Mouse (Mus musculus) heart, embryonic 10.5 days (tissue): ENCODE measurements around the gene Tnfaip8l2. TPM values are rescaled to one million over a fixed set of nuclear protein-coding genes. Genes with fewer than 3 reads are reported as not detected.

Experiments used
- DNase-seq: peaks from one replicate; pipeline ENCODE4 v3.0.0-alpha.2; 2017; ENCODE audit warnings: low spot score
- H3K27ac ChIP-seq: fragments of 300-500 bp; sonication (generic); 2 replicates; pipeline ENCODE4 v1.5.1; 2016; ENCODE audit warnings: mild to moderate bottlenecking
- H3K27me3 ChIP-seq: fragments of 300-500 bp; sonication (generic); 2 replicates; pipeline ENCODE4 v1.6.1; 2016; ENCODE audit warnings: mild to moderate bottlenecking; ENCODE audit not compliant: poor library complexity, insufficient read depth, severe bottlenecking
- H3K36me3 ChIP-seq: fragments of 300-500 bp; sonication (generic); 2 replicates; pipeline ENCODE4 v1.6.1; 2016; ENCODE audit warnings: mild to moderate bottlenecking, moderate library complexity
- H3K4me1 ChIP-seq: fragments of 300-500 bp; sonication (generic); 2 replicates; pipeline ENCODE4 v1.6.1; 2016; ENCODE audit warnings: mild to moderate bottlenecking
- H3K4me3 ChIP-seq: fragments of 300-500 bp; sonication (generic); 2 replicates; pipeline ENCODE4 v1.5.1; 2016; ENCODE audit warnings: mild to moderate bottlenecking, moderate library complexity
- H3K9me3 ChIP-seq: fragments of 300-500 bp; sonication (generic); 2 replicates; pipeline ENCODE4 v1.6.1; 2016; ENCODE audit warnings: mild to moderate bottlenecking, moderate library complexity
- WGBS: fragments of 180-500 bp; shearing (Covaris S2); methylation state at CpG from one replicate; pipeline ENCODE4 v1.1.7; 2016; 5-methylcytosine and 5-hydroxymethylcytosine counted together
- polyA plus RNA-seq: library from polyadenylated mRNA; unstranded; fragments of >200 nt; fragmentation: Nextera tagmentation; extraction: Ambion mirVana; gene quantifications from 2 replicates; pipeline ENCODE4 v1.2.1, GENCODE M21; 2016

Gene Tnfaip8l2
- 0.21 and 1.2 TPM in 2 replicates for polyA plus RNA-seq

- Histone ChIP-seq H3K27me3 (no peaks in the 10 kb centered on the region), H3K36me3 (peaks cover 16% of the 10 kb centered on the region), H3K4me3 (no peak within 1 kb of the TSS), H3K9me3 (no peaks in the 10 kb centered on the region), H3K4me1 (peaks cover 10% of the 10 kb centered on the region), H3K27ac (no peak within 1 kb of the TSS)
- 80% methylated on average over 10 of the region's 10 CpGs for WGBS
- DNase-seq: no peak
Observed at GRCm38 (mm10) chr3:95141952-95142616, at the start of gene Tnfaip8l2. TSS of gene Tnfaip8l2 (minus strand) at chr3:95142360.

GRCm38 (mm10) chr3:95186888-95187287 lies 44.7 kb upstream of the Tnfaip8l2 start:
- Histone ChIP-seq H3K36me3 (peaks cover 80% of the 10 kb centered on the region), H3K27ac (no peak overlapping the region)
- WGBS: 87% methylated on average over 6 of the region's 6 CpGs

GRCm38 (mm10) chr3:95186100-95186499 lies 43.9 kb upstream of the Tnfaip8l2 start:
- no peaks in the 10 kb centered on the region for H3K9me3 ChIP-seq
- 88% methylated on average over 2 of the region's 2 CpGs for WGBS
- H3K36me3 ChIP-seq: peaks cover 81% of the 10 kb centered on the region
- H3K4me3 ChIP-seq: no peak overlapping the region
- no peaks in the 10 kb centered on the region for H3K4me1 ChIP-seq
- DNase-seq: no peak
- H3K27ac ChIP-seq: no peak overlapping the region
- H3K27me3 ChIP-seq: no peaks in the 10 kb centered on the region

More at GRCm38 (mm10) chr3:95186888-95187287, 44.7 kb upstream of the Tnfaip8l2 start:
- no peaks in the 10 kb centered on the region for H3K4me1 ChIP-seq
- no peaks in the 10 kb centered on the region for H3K27me3 ChIP-seq
- no peak for DNase-seq
- no peaks in the 10 kb centered on the region for H3K9me3 ChIP-seq
- H3K4me3 ChIP-seq: no peak overlapping the region

- Histone ChIP-seq H3K4me3 (no peak overlapping the region), H3K27me3 (no peaks in the 10 kb centered on the region), H3K36me3 (peaks cover 76% of the 10 kb centered on the region), H3K4me1 (no peaks in the 10 kb centered on the region), H3K9me3 (no peaks in the 10 kb centered on the region), H3K27ac (no peak overlapping the region)
- WGBS: 86% methylated on average over 9 of the region's 9 CpGs
- no peak for DNase-seq
Observed at GRCm38 (mm10) chr3:95184796-95185577, 42.8 kb upstream of the Tnfaip8l2 start.

GRCm38 (mm10) chr3:95181841-95182240 lies 39.7 kb upstream of the Tnfaip8l2 start:
- Histone ChIP-seq H3K4me3 (no peak overlapping the region), H3K4me1 (no peaks in the 10 kb centered on the region), H3K27ac (no peak overlapping the region), H3K9me3 (no peaks in the 10 kb centered on the region), H3K27me3 (no peaks in the 10 kb centered on the region), H3K36me3 (peaks cover 45% of the 10 kb centered on the region)
- DNase-seq: no peak
- 60% methylated on average over 1 of the region's 1 CpGs for WGBS

GRCm38 (mm10) chr3:95179890-95180289 lies 37.7 kb upstream of the Tnfaip8l2 start:
- 69% methylated on average over 3 of the region's 3 CpGs for WGBS
- H3K4me3 ChIP-seq: no peak overlapping the region
- no peak for DNase-seq
- H3K36me3 ChIP-seq: peaks cover 28% of the 10 kb centered on the region
- no peaks in the 10 kb centered on the region for H3K4me1 ChIP-seq
- H3K9me3 ChIP-seq: no peaks in the 10 kb centered on the region
- no peak overlapping the region for H3K27ac ChIP-seq
- H3K27me3 ChIP-seq: 0 out of 2 replicates have a peak, but pooled peaks cover 4% of the 10 kb centered on the region

GRCm38 (mm10) chr3:95178948-95179347 lies 36.8 kb upstream of the Tnfaip8l2 start:
- Histone ChIP-seq H3K4me3 (no peak overlapping the region), H3K36me3 (peaks cover 18% of the 10 kb centered on the region), H3K27me3 (peaks cover 10% of the 10 kb centered on the region), H3K27ac (no peak overlapping the region), H3K4me1 (peaks cover 3% of the 10 kb centered on the region), H3K9me3 (no peaks in the 10 kb centered on the region)
- 85% methylated on average over 5 of the region's 5 CpGs for WGBS
- no peak for DNase-seq

- Histone ChIP-seq H3K4me3 (no peak overlapping the region), H3K36me3 (peaks cover 13% of the 10 kb centered on the region; the same call in 1 of the 2 replicates), H3K9me3 (no peaks in the 10 kb centered on the region), H3K27me3 (peaks cover 24% of the 10 kb centered on the region), H3K27ac (no peak overlapping the region), H3K4me1 (peaks cover 16% of the 10 kb centered on the region)
- 65% methylated on average over 6 of the region's 6 CpGs for WGBS
- DNase-seq: no peak
Observed at GRCm38 (mm10) chr3:95177583-95177982, 35.4 kb upstream of the Tnfaip8l2 start.

GRCm38 (mm10) chr3:95176500-95176899 lies 34.3 kb upstream of the Tnfaip8l2 start:
- 63% methylated on average over 3 of the region's 3 CpGs for WGBS

GRCm38 (mm10) chr3:95174011-95174592 lies 31.9 kb upstream of the Tnfaip8l2 start:
- H3K36me3 ChIP-seq: peaks cover 42% of the 10 kb centered on the region
- H3K27me3 ChIP-seq: peaks cover 58% of the 10 kb centered on the region
- no peaks in the 10 kb centered on the region for H3K9me3 ChIP-seq
- no peak overlapping the region for H3K27ac ChIP-seq
- peak overlapping the region; percentile 58 for H3K4me3 ChIP-seq
- peak; percentile 92 for DNase-seq
- H3K4me1 ChIP-seq: peaks cover 21% of the 10 kb centered on the region
- WGBS: under 1% methylated on average over 16 of the region's 16 CpGs

More at GRCm38 (mm10) chr3:95176500-95176899, 34.3 kb upstream of the Tnfaip8l2 start:
- no peak for DNase-seq
- H3K27ac ChIP-seq: no peak overlapping the region
- H3K27me3 ChIP-seq: peaks cover 35% of the 10 kb centered on the region
- H3K4me1 ChIP-seq: peaks cover 21% of the 10 kb centered on the region
- peaks cover 23% of the 10 kb centered on the region; the same call in 1 of the 2 replicates for H3K36me3 ChIP-seq
- no peaks in the 10 kb centered on the region for H3K9me3 ChIP-seq
- no peak overlapping the region for H3K4me3 ChIP-seq

- Histone ChIP-seq H3K4me1 (peaks cover 21% of the 10 kb centered on the region), H3K36me3 (peaks cover 44% of the 10 kb centered on the region), H3K27ac (peak overlapping the region; percentile 56; the same call in 1 of the 2 replicates), H3K9me3 (no peaks in the 10 kb centered on the region), H3K4me3 (peak overlapping the region; percentile 58), H3K27me3 (peaks cover 65% of the 10 kb centered on the region)
- no peak for DNase-seq
- WGBS: 2% methylated on average over 58 of the region's 58 CpGs
Observed at GRCm38 (mm10) chr3:95173256-95173949, 31.2 kb upstream of the Tnfaip8l2 start.

GRCm38 (mm10) chr3:95172526-95173255 lies 30.5 kb upstream of the Tnfaip8l2 start:
- Histone ChIP-seq H3K27me3 (peaks cover 73% of the 10 kb centered on the region), H3K27ac (peak overlapping the region; percentile 56), H3K4me3 (peak overlapping the region; percentile 58), H3K4me1 (peaks cover 21% of the 10 kb centered on the region), H3K36me3 (peaks cover 49% of the 10 kb centered on the region), H3K9me3 (no peaks in the 10 kb centered on the region)
- WGBS: 15% methylated on average over 84 of the region's 84 CpGs
- no peak for DNase-seq
